Mouse (Mus musculus): ENCODE data around the gene Trim34a. TPM values are rescaled to one million over a fixed set of nuclear protein-coding genes. Genes with fewer than 3 reads are reported as not detected.

Gene Trim34a
- total and polyA plus RNA-seq, 3 experiments: 0.25 to 8.6 (median 4.9) TPM

DNA sequence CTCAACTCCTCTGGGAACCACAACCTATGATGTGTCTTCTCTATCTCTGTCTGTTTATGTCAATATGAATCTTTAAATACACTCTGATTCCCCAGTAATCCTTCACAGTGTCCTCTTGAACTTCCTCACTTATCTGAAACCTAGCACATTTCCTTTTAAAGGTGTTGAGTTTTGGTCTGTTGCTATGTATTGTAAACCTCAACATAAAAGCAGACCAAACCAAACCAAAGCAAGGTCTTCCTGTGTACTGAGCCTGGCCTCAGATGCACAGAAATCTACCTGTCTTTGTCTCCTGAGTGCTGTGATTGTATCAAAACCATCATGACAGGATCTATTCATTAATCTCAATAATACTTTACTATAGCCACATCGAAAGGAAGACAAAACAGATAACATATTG, 46.4 kb downstream of the Trim34a start:
- H3K36me3 ChIP-seq (replicated peaks): no peaks in the 10 kb centered on the region
- no peaks in the 10 kb centered on the region for H3K4me1 ChIP-seq (ENCODE audit: insufficient read depth, low read depth, low read length)
- H3K27me3 ChIP-seq (ENCODE audit: insufficient read depth, low read length): no peaks in the 10 kb centered on the region
- DNase-seq (ENCODE audit: low spot score) (no peak), ATAC-seq (ENCODE audit: extremely low read depth, insufficient number of reproducible peaks, low FRiP score, poor library complexity, severe bottlenecking) (no peak)
- H3K4me3 ChIP-seq (ENCODE audit: low read depth, low read length): no peak overlapping the region
- H3K9me3 ChIP-seq (replicated peaks): no peaks in the 10 kb centered on the region
- TF ChIP-seq GATA2 (IDR thresholded peaks at IDR 0.05; ENCODE audit: borderline replicate concordance, low read depth, low read length): no peak
- TF ChIP-seq GATA1 (IDR thresholded peaks at IDR 0.05; ENCODE audit: borderline replicate concordance, low read length): no peak
- TF ChIP-seq CTCF (IDR thresholded peaks at IDR 0.05; ENCODE audit: low read depth, low read length): no peak
- TF ChIP-seq TAL1 (conservative IDR thresholded peaks at IDR 0.05; ENCODE audit: low read depth, low read length): no peak
- TF ChIP-seq POLR2AphosphoS5 (IDR thresholded peaks at IDR 0.05; ENCODE audit: insufficient replicate concordance, low read depth, low read length): no peak

DNA sequence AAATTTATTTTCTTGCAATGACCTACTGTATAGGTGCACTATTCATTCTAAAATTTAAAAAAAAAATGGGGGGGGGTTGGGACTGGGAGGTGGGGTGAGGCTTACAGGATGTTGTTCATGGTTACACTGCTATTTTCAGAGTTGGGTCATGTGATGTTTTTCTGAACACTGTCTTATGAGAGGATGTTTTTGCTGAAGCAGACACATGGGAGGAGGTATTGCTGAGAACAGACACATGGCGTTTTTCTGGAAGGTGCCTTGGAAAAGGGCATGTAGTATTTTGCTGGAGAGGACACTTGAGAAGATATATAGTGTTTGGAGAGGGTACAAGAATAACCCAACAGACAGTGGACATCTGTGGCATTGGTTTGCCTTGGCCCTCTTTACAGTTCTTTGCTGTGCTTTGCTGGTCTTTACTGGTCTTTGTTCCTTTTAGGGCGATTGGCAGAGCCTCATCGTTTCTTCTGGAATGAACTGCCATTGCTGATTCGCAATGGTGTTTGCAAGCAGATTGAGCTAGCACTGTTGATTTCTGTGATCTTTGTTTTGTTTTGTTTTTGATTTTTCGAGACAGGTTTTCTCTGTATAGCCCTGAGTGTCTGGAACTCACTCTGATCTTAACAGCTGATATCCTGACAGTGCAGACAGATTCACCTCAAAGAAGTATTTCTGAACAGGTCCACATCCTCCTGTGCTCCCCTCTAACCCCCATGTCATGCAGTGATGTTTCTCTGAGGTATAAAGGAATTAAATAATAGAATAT, 47.6 kb downstream of the Trim34a start:
- Histone ChIP-seq H3K9me3 (replicated peaks) (no peaks in the 10 kb centered on the region), H3K4me3 (ENCODE audit: low read depth, low read length) (no peak overlapping the region), H3K27me3 (ENCODE audit: insufficient read depth, low read length) (no peaks in the 10 kb centered on the region), H3K36me3 (replicated peaks) (no peaks in the 10 kb centered on the region), H3K4me1 (ENCODE audit: insufficient read depth, low read depth, low read length) (no peaks in the 10 kb centered on the region)
- ATAC-seq (ENCODE audit: extremely low read depth, insufficient number of reproducible peaks, low FRiP score, poor library complexity, severe bottlenecking) (no peak), DNase-seq (ENCODE audit: low spot score) (no peak)
- TF ChIP-seq GATA1 (IDR thresholded peaks at IDR 0.05; ENCODE audit: borderline replicate concordance, low read length) (no peak), POLR2AphosphoS5 (IDR thresholded peaks at IDR 0.05; ENCODE audit: insufficient replicate concordance, low read depth, low read length) (no peak), TAL1 (conservative IDR thresholded peaks at IDR 0.05; ENCODE audit: low read depth, low read length) (no peak), GATA2 (IDR thresholded peaks at IDR 0.05; ENCODE audit: borderline replicate concordance, low read depth, low read length) (no peak), CTCF (IDR thresholded peaks at IDR 0.05; ENCODE audit: low read depth, low read length) (no peak)

Other genes with a start within 250 kb of the Trim34a start
Only the 20 nearest of the 24 such genes appear.
- not detected in 2 replicates for gene Olfr641, start 209.0 kb upstream of the Trim34a start, total RNA-seq (2014; fragmentation: Nextera tagmentation)
- gene Olfr641, start 209.0 kb upstream of the Trim34a start, total RNA-seq (2017): 0.12 TPM in 1 of 2 replicates, not detected in the other
- not detected in 2 replicates for gene Olfr641, start 209.0 kb upstream of the Trim34a start, polyA plus RNA-seq (2012)
- not detected in 2 replicates for gene Olfr642, start 191.8 kb upstream of the Trim34a start, total RNA-seq (2014; fragmentation: Nextera tagmentation)
- gene Olfr642, start 191.8 kb upstream of the Trim34a start, total RNA-seq (2017): 0.11 and 0.12 TPM in 2 replicates
- not detected in 2 replicates for gene Olfr642, start 191.8 kb upstream of the Trim34a start, polyA plus RNA-seq (2012)
- not detected in 2 replicates for gene 4930516K23Rik, start 183.0 kb upstream of the Trim34a start, total RNA-seq (2014; fragmentation: Nextera tagmentation)
- 0.05 and 0.23 TPM in 2 replicates for gene 4930516K23Rik, start 183.0 kb upstream of the Trim34a start, total RNA-seq (2017)
- not detected in 2 replicates for gene 4930516K23Rik, start 183.0 kb upstream of the Trim34a start, polyA plus RNA-seq (2012)
- not detected in 2 replicates for gene Olfr644, start 172.6 kb upstream of the Trim34a start, total RNA-seq (2014; fragmentation: Nextera tagmentation)
- 0.17 and 0.76 TPM in 2 replicates for gene Olfr644, start 172.6 kb upstream of the Trim34a start, total RNA-seq (2017)
- not detected in 2 replicates for gene Olfr644, start 172.6 kb upstream of the Trim34a start, polyA plus RNA-seq (2012)
- gene Olfr645, start 159.0 kb upstream of the Trim34a start, total RNA-seq (2014; fragmentation: Nextera tagmentation): not detected in 2 replicates
- gene Olfr645, start 159.0 kb upstream of the Trim34a start, total RNA-seq (2017): 0.05 and 0.12 TPM in 2 replicates
- not detected in 2 replicates for gene Olfr645, start 159.0 kb upstream of the Trim34a start, polyA plus RNA-seq (2012)
- not detected in 2 replicates for gene Olfr646, start 139.6 kb upstream of the Trim34a start, total RNA-seq (2014; fragmentation: Nextera tagmentation)
- gene Olfr646, start 139.6 kb upstream of the Trim34a start, total RNA-seq (2017): 0.06 and 0.33 TPM in 2 replicates
- gene Olfr646, start 139.6 kb upstream of the Trim34a start, polyA plus RNA-seq (2012): not detected in 2 replicates
- gene Ubqln5, start 114.6 kb upstream of the Trim34a start, total RNA-seq (2014; fragmentation: Nextera tagmentation): not detected in 2 replicates
- gene Ubqln5, start 114.6 kb upstream of the Trim34a start, total RNA-seq (2017): not detected in 2 replicates
- gene Ubqln5, start 114.6 kb upstream of the Trim34a start, polyA plus RNA-seq (2012): not detected in 2 replicates
- gene Olfr643, start 107.1 kb upstream of the Trim34a start, total RNA-seq (2014; fragmentation: Nextera tagmentation): not detected in 2 replicates
- not detected in 2 replicates for gene Olfr643, start 107.1 kb upstream of the Trim34a start, total RNA-seq (2017)
- gene Olfr643, start 107.1 kb upstream of the Trim34a start, polyA plus RNA-seq (2012): not detected in 2 replicates
- not detected in 2 replicates for gene Ubqln3, start 101.2 kb upstream of the Trim34a start, total RNA-seq (2014; fragmentation: Nextera tagmentation)
- 0.22 TPM in 1 of 2 replicates, not detected in the other for gene Ubqln3, start 101.2 kb upstream of the Trim34a start, total RNA-seq (2017)
- gene Ubqln3, start 101.2 kb upstream of the Trim34a start, polyA plus RNA-seq (2012): not detected in 2 replicates
- not detected in 2 replicates for gene Ubqlnl, start 93.9 kb upstream of the Trim34a start, total RNA-seq (2014; fragmentation: Nextera tagmentation)
- gene Ubqlnl, start 93.9 kb upstream of the Trim34a start, total RNA-seq (2017): 0.06 TPM in 1 of 2 replicates, not detected in the other
- not detected in 2 replicates for gene Ubqlnl, start 93.9 kb upstream of the Trim34a start, polyA plus RNA-seq (2012)
- gene Olfm5, start 79.6 kb upstream of the Trim34a start, total RNA-seq (2014; fragmentation: Nextera tagmentation): not detected in 2 replicates
- 0.16 TPM in 1 of 2 replicates, not detected in the other for gene Olfm5, start 79.6 kb upstream of the Trim34a start, total RNA-seq (2017)
- gene Olfm5, start 79.6 kb upstream of the Trim34a start, polyA plus RNA-seq (2012): not detected in 2 replicates
- not detected in 2 replicates for gene Olfr648, start 61.1 kb upstream of the Trim34a start, total RNA-seq (2014; fragmentation: Nextera tagmentation)
- 0.22 and 0.23 TPM in 2 replicates for gene Olfr648, start 61.1 kb upstream of the Trim34a start, total RNA-seq (2017)
- not detected in 2 replicates for gene Olfr648, start 61.1 kb upstream of the Trim34a start, polyA plus RNA-seq (2012)
- gene Olfr649, start 48.5 kb upstream of the Trim34a start, total RNA-seq (2014; fragmentation: Nextera tagmentation): not detected in 2 replicates
- 0.22 TPM in 1 of 2 replicates, not detected in the other for gene Olfr649, start 48.5 kb upstream of the Trim34a start, total RNA-seq (2017)
- gene Olfr649, start 48.5 kb upstream of the Trim34a start, polyA plus RNA-seq (2012): not detected in 2 replicates
- gene Trim6, start 25.7 kb upstream of the Trim34a start, total RNA-seq (2014; fragmentation: Nextera tagmentation): 0.23 TPM in 1 of 2 replicates, not detected in the other
- gene Trim6, start 25.7 kb upstream of the Trim34a start, total RNA-seq (2017): 0.05 TPM in 1 of 2 replicates, not detected in the other
- gene Trim6, start 25.7 kb upstream of the Trim34a start, polyA plus RNA-seq (2012): not detected in 2 replicates
- gene Trim5, start 43.6 kb downstream of the Trim34a start, total RNA-seq (2014; fragmentation: Nextera tagmentation): not detected in 2 replicates
- 0.33 and 0.35 TPM in 2 replicates for gene Trim5, start 43.6 kb downstream of the Trim34a start, total RNA-seq (2017)
- gene Trim5, start 43.6 kb downstream of the Trim34a start, polyA plus RNA-seq (2012): not detected in 2 replicates
- 0.30 and 3.8 TPM in 2 replicates for gene Trim12a, start 71.0 kb downstream of the Trim34a start, total RNA-seq (2014; fragmentation: Nextera tagmentation)
- not detected in 2 replicates for gene Trim12a, start 71.0 kb downstream of the Trim34a start, total RNA-seq (2017)
- gene Trim12a, start 71.0 kb downstream of the Trim34a start, polyA plus RNA-seq (2012): not detected in 2 replicates
- 10.8 and 11.2 TPM in 2 replicates for gene Trim34b, start 85.0 kb downstream of the Trim34a start, total RNA-seq (2014; fragmentation: Nextera tagmentation)
- 6.8 and 7.6 TPM in 2 replicates for gene Trim34b, start 85.0 kb downstream of the Trim34a start, total RNA-seq (2017)
- gene Trim34b, start 85.0 kb downstream of the Trim34a start, polyA plus RNA-seq (2012): 0.14 and 0.34 TPM in 2 replicates
- 20.3 and 20.5 TPM in 2 replicates for gene Trim12c, start 108.9 kb downstream of the Trim34a start, total RNA-seq (2014; fragmentation: Nextera tagmentation)
- 45.8 and 61.2 TPM in 2 replicates for gene Trim12c, start 108.9 kb downstream of the Trim34a start, total RNA-seq (2017)
- 0.68 and 1.3 TPM in 2 replicates for gene Trim12c, start 108.9 kb downstream of the Trim34a start, polyA plus RNA-seq (2012)
- not detected in 2 replicates for gene Trim30b, start 125.4 kb downstream of the Trim34a start, total RNA-seq (2014; fragmentation: Nextera tagmentation)
- 0.12 and 0.22 TPM in 2 replicates for gene Trim30b, start 125.4 kb downstream of the Trim34a start, total RNA-seq (2017)
- not detected in 2 replicates for gene Trim30b, start 125.4 kb downstream of the Trim34a start, polyA plus RNA-seq (2012)
- gene Trim30c, start 156.4 kb downstream of the Trim34a start, total RNA-seq (2014; fragmentation: Nextera tagmentation): not detected in 2 replicates
- gene Trim30c, start 156.4 kb downstream of the Trim34a start, total RNA-seq (2017): not detected in 2 replicates
- gene Trim30c, start 156.4 kb downstream of the Trim34a start, polyA plus RNA-seq (2012): not detected in 2 replicates

All from G1E (cell line).